Mouse (Mus musculus): Measurements from ENCODE around the gene Chga.
A peak's percentile ranks its signal among the peaks of the same experiment; 100 is the strongest.

Chga gene

GRCm38 (mm10) chr12:102557372-102557771 lies 2.6 kb downstream of the Chga start:
- DNase-seq (ENCODE audit: low read depth, low spot score): no peak

GRCm38 (mm10) chr12:102565086-102565485 lies 10.3 kb downstream of the Chga start:
- no peak for DNase-seq (ENCODE audit: low read depth, low spot score)

- DNase-seq (ENCODE audit: low read depth, low spot score): no peak
Observed at GRCm38 (mm10) chr12:102566951-102567350, 12.2 kb downstream of the Chga start.

- DNase-seq (ENCODE audit: low read depth, low spot score): no peak
Observed at GRCm38 (mm10) chr12:102568219-102568618, 13.4 kb downstream of the Chga start.

- DNase-seq (ENCODE audit: low read depth, low spot score): no peak
Observed at GRCm38 (mm10) chr12:102570111-102570510, 15.3 kb downstream of the Chga start.

- DNase-seq (ENCODE audit: low read depth, low spot score): no peak
Observed at GRCm38 (mm10) chr12:102570734-102571133, 16.0 kb downstream of the Chga start.

GRCm38 (mm10) chr12:102571666-102572065 lies 16.9 kb downstream of the Chga start:
- no peak for DNase-seq (ENCODE audit: low read depth, low spot score)

GRCm38 (mm10) chr12:102573036-102573435 lies 18.3 kb downstream of the Chga start:
- no peak for DNase-seq (ENCODE audit: low read depth, low spot score)

- DNase-seq (ENCODE audit: low read depth, low spot score): no peak
Observed at GRCm38 (mm10) chr12:102575541-102576329, 21.0 kb downstream of the Chga start.

- no peak for DNase-seq (ENCODE audit: low read depth, low spot score)
Observed at GRCm38 (mm10) chr12:102576659-102577398, 22.1 kb downstream of the Chga start.

- DNase-seq (ENCODE audit: low read depth, low spot score): no peak
Observed at GRCm38 (mm10) chr12:102579041-102579440, 24.3 kb downstream of the Chga start.

- no peak for DNase-seq (ENCODE audit: low read depth, low spot score)
Observed at GRCm38 (mm10) chr12:102581579-102582196, 26.9 kb downstream of the Chga start.

- DNase-seq (ENCODE audit: low read depth, low spot score): no peak
Observed at GRCm38 (mm10) chr12:102582441-102582840, 27.7 kb downstream of the Chga start.

- DNase-seq (ENCODE audit: low read depth, low spot score): no peak
Observed at GRCm38 (mm10) chr12:102585390-102585789, 30.6 kb downstream of the Chga start.

GRCm38 (mm10) chr12:102586286-102586881 lies 31.6 kb downstream of the Chga start:
- DNase-seq (ENCODE audit: low read depth, low spot score): no peak

GRCm38 (mm10) chr12:102587106-102587505 lies 32.3 kb downstream of the Chga start:
- no peak for DNase-seq (ENCODE audit: low read depth, low spot score)

- no peak for DNase-seq (ENCODE audit: low read depth, low spot score)
Observed at GRCm38 (mm10) chr12:102590711-102591360, 36.1 kb downstream of the Chga start.

GRCm38 (mm10) chr12:102593699-102594098 lies 38.9 kb downstream of the Chga start:
- DNase-seq (ENCODE audit: low read depth, low spot score): no peak

- no peak for DNase-seq (ENCODE audit: low read depth, low spot score)
Observed at GRCm38 (mm10) chr12:102594627-102595026, 39.9 kb downstream of the Chga start.

- no peak for DNase-seq (ENCODE audit: low read depth, low spot score)
Observed at GRCm38 (mm10) chr12:102596410-102596809, 41.6 kb downstream of the Chga start.

GRCm38 (mm10) chr12:102597466-102597865 lies 42.7 kb downstream of the Chga start:
- DNase-seq (ENCODE audit: low read depth, low spot score): peak; percentile 24

GRCm38 (mm10) chr12:102598535-102598934 lies 43.8 kb downstream of the Chga start:
- DNase-seq (ENCODE audit: low read depth, low spot score): no peak
